ENCODE assay signal across 9 mouse cellular contexts in genomic region chr14:25736140-25736539, GRCm38 (mm10). TPM values are rescaled to one million over a fixed set of nuclear protein-coding genes. Genes with fewer than 3 reads are reported as not detected.
A peak's percentile ranks its signal among the peaks of the same experiment; 100 is the strongest.
DNase-seq lines count a peak whose midpoint lies in the region; ATAC-seq and TF ChIP-seq lines count a peak whose summit lies in the region.
"Had no signal": no experiment of that assay in that cellular context is flagged by ENCODE, and none has a peak within 500 bp of the region (broad histone marks: within the 10 kb centered on the region; RNA-seq: fewer than 3 reads in every experiment).

No protein-coding gene starts in this region.

- peak overlapping the region; percentile 16; the same call in 1 of the 2 replicates for H3K27ac ChIP-seq in forebrain, embryonic 10.5 days
- no peak overlapping the region for H3K27ac ChIP-seq in forebrain, embryonic 12.5 days
- peak overlapping the region; percentile 68; the same call in 1 of the 2 replicates for H3K27ac ChIP-seq in intestine, embryonic 14.5 days (ENCODE audit: low read depth)
- no peak overlapping the region for H3K27ac ChIP-seq in intestine, postnatal 0 days (ENCODE audit: low read depth, low read length)
- H3K27ac ChIP-seq in limb, embryonic 13.5 days = peak overlapping the region; percentile 93

- TF ChIP-seq CTCF in intestine, postnatal 0 days (IDR thresholded peaks at IDR 0.05; ENCODE audit: low read depth) = no peak

- no peaks in the 10 kb centered on the region for H3K27me3 ChIP-seq in forebrain, embryonic 10.5 days (ENCODE audit: poor library complexity, severe bottlenecking)
- H3K27me3 ChIP-seq in forebrain, embryonic 12.5 days = no peaks in the 10 kb centered on the region
- no peaks in the 10 kb centered on the region for H3K27me3 ChIP-seq in intestine, embryonic 14.5 days (replicated peaks; ENCODE audit: control insufficient read depth, insufficient read depth, low read length)
- no peaks in the 10 kb centered on the region for H3K27me3 ChIP-seq in intestine, postnatal 0 days (replicated peaks; ENCODE audit: control insufficient read depth, insufficient read depth, low read length)
- H3K27me3 ChIP-seq in limb, embryonic 13.5 days = no peaks in the 10 kb centered on the region

- H3K4me2 ChIP-seq in forebrain, embryonic 12.5 days = no peak overlapping the region
- no peak overlapping the region for H3K4me2 ChIP-seq in intestine, embryonic 14.5 days (ENCODE audit: low read length)
- no peak overlapping the region for H3K4me2 ChIP-seq in intestine, postnatal 0 days (replicated peaks; ENCODE audit: low read depth)
- no peak overlapping the region for H3K4me2 ChIP-seq in limb, embryonic 13.5 days (replicated peaks)

- H3K4me1 ChIP-seq in forebrain, embryonic 10.5 days = peaks cover 44% of the 10 kb centered on the region
- peaks cover 26% of the 10 kb centered on the region for H3K4me1 ChIP-seq in forebrain, embryonic 12.5 days
- H3K4me1 ChIP-seq in intestine, embryonic 14.5 days (replicated peaks; ENCODE audit: control insufficient read depth, insufficient read depth, low read length) = peaks cover 53% of the 10 kb centered on the region
- H3K4me1 ChIP-seq in intestine, postnatal 0 days (replicated peaks; ENCODE audit: control insufficient read depth, insufficient read depth, low read length) = peaks cover 10% of the 10 kb centered on the region; the same call in 1 of the 2 replicates
- peaks cover 69% of the 10 kb centered on the region for H3K4me1 ChIP-seq in limb, embryonic 13.5 days

- H3K36me3 ChIP-seq in forebrain, embryonic 10.5 days (replicated peaks) = 0 out of 2 replicates have a peak, but pooled peaks cover 2% of the 10 kb centered on the region
- H3K36me3 ChIP-seq in forebrain, embryonic 12.5 days (replicated peaks) = no peaks in the 10 kb centered on the region
- peaks cover 11% of the 10 kb centered on the region; the same call in 1 of the 2 replicates for H3K36me3 ChIP-seq in intestine, embryonic 14.5 days (ENCODE audit: control insufficient read depth, insufficient read depth, low read length)
- 0 out of 2 replicates have a peak, but pooled peaks cover 4% of the 10 kb centered on the region for H3K36me3 ChIP-seq in intestine, postnatal 0 days (ENCODE audit: control insufficient read depth, insufficient read depth)
- peaks cover 17% of the 10 kb centered on the region for H3K36me3 ChIP-seq in limb, embryonic 13.5 days

- H3K4me3 ChIP-seq in forebrain, embryonic 10.5 days = no peak overlapping the region
- no peak overlapping the region for H3K4me3 ChIP-seq in forebrain, embryonic 12.5 days (replicated peaks)
- no peak overlapping the region for H3K4me3 ChIP-seq in intestine, embryonic 14.5 days (ENCODE audit: low read depth, low read length)
- H3K4me3 ChIP-seq in intestine, postnatal 0 days (ENCODE audit: low read depth, low read length) = no peak overlapping the region
- no peak overlapping the region for H3K4me3 ChIP-seq in limb, embryonic 13.5 days
- H3K4me3 ChIP-seq: erythroblast, embryonic 14.5 days had no signal

- H3K9me3 ChIP-seq in forebrain, embryonic 10.5 days = no peaks in the 10 kb centered on the region
- no peaks in the 10 kb centered on the region for H3K9me3 ChIP-seq in forebrain, embryonic 12.5 days
- H3K9me3 ChIP-seq in intestine, embryonic 14.5 days (ENCODE audit: control insufficient read depth, low read length) = no peaks in the 10 kb centered on the region
- H3K9me3 ChIP-seq in intestine, postnatal 0 days (ENCODE audit: control insufficient read depth) = no peaks in the 10 kb centered on the region
- H3K9me3 ChIP-seq in limb, embryonic 13.5 days = no peaks in the 10 kb centered on the region

- H3K9ac ChIP-seq in forebrain, embryonic 12.5 days = no peak overlapping the region
- no peak overlapping the region for H3K9ac ChIP-seq in intestine, embryonic 14.5 days (ENCODE audit: low read length)
- no peak overlapping the region for H3K9ac ChIP-seq in intestine, postnatal 0 days (ENCODE audit: low read depth, low read length)
- no peak overlapping the region for H3K9ac ChIP-seq in limb, embryonic 13.5 days

- 89% methylated on average over 3 of the region's 3 CpGs for WGBS in forebrain, embryonic 10.5 days
- WGBS in forebrain, embryonic 12.5 days = 88% methylated on average over 3 of the region's 3 CpGs
- WGBS in intestine, embryonic 14.5 days = 68% methylated on average over 3 of the region's 3 CpGs
- WGBS in intestine, postnatal 0 days = 57% methylated on average over 3 of the region's 3 CpGs
- WGBS in limb, embryonic 13.5 days = 70% methylated on average over 3 of the region's 3 CpGs

- no peak for DNase-seq in forebrain, embryonic 10.5 days (ENCODE audit: extremely low spot score, low spot score)
- DNase-seq in intestine, embryonic 14.5 days (ENCODE audit: low spot score) = peak; percentile 50
- peak; percentile 9 for DNase-seq in 3T3-L1 (ENCODE audit: low read depth, low spot score)
- DNase-seq in urinary bladder, postnatal 10 days (ENCODE audit: low spot score) = no peak
- no peak for DNase-seq in embryo, embryonic 9.5 days (ENCODE audit: extremely low spot score)

- ATAC-seq in forebrain, embryonic 12.5 days (ENCODE audit: low FRiP score) = no peak
- no peak for ATAC-seq in intestine, embryonic 14.5 days (replicated peaks; ENCODE audit: low FRiP score, low TSS enrichment, low read depth)
- ATAC-seq in intestine, postnatal 0 days = no peak
- ATAC-seq in limb, embryonic 13.5 days (ENCODE audit: low FRiP score, low read depth) = no peak

RNA-seq across cellular contexts. Expression of gene Zcchc24, which starts 32.7 kb away (rescaled TPM):
- 8.1 TPM in 2 replicates for polyA plus RNA-seq in forebrain, embryonic 10.5 days (2016; fragmentation: Nextera tagmentation; extraction: Ambion mirVana)
- polyA plus RNA-seq in forebrain, embryonic 12.5 days (2016; fragmentation: Nextera tagmentation; extraction: Ambion mirVana) = 12.3 and 14.2 TPM in 2 replicates
- polyA plus RNA-seq in intestine, embryonic 14.5 days (2014; fragmentation: Nextera tagmentation; extraction: Ambion mirVana) = 32.8 and 33.6 TPM in 2 replicates
- polyA plus RNA-seq in intestine, postnatal 0 days (2015; fragmentation: Nextera tagmentation; extraction: Ambion mirVana) = 10.3 and 12.1 TPM in 2 replicates
- polyA plus RNA-seq in limb, embryonic 13.5 days (2015; fragmentation: Nextera tagmentation; extraction: Ambion mirVana) = 34.7 and 37.6 TPM in 2 replicates

RNA-seq across cellular contexts. Expression of gene Ppif, which starts 42.2 kb away (rescaled TPM):
- 65.8 and 71.0 TPM in 2 replicates for polyA plus RNA-seq in forebrain, embryonic 10.5 days (2016; fragmentation: Nextera tagmentation; extraction: Ambion mirVana)
- polyA plus RNA-seq in forebrain, embryonic 12.5 days (2016; fragmentation: Nextera tagmentation; extraction: Ambion mirVana) = 32.4 and 35.6 TPM in 2 replicates
- polyA plus RNA-seq in intestine, embryonic 14.5 days (2014; fragmentation: Nextera tagmentation; extraction: Ambion mirVana) = 71.2 and 71.4 TPM in 2 replicates
- polyA plus RNA-seq in intestine, postnatal 0 days (2015; fragmentation: Nextera tagmentation; extraction: Ambion mirVana) = 73.8 and 80.0 TPM in 2 replicates
- polyA plus RNA-seq in limb, embryonic 13.5 days (2015; fragmentation: Nextera tagmentation; extraction: Ambion mirVana) = 31.8 and 34.4 TPM in 2 replicates

Comparison
In these comparisons a context has a peak if more than half of its experiments do, and no peak if none do; other contexts are left out.
1. H3K27ac ChIP-seq: peak in forebrain, embryonic 10.5 days (single experiment), intestine, embryonic 14.5 days (single experiment) and limb, embryonic 13.5 days (single experiment); none in forebrain, embryonic 12.5 days (single experiment) and intestine, postnatal 0 days (single experiment).
2. DNase-seq: peak in intestine, embryonic 14.5 days (single experiment) and 3T3-L1 (single experiment); none in forebrain, embryonic 10.5 days (single experiment), urinary bladder, postnatal 10 days (single experiment) and embryo, embryonic 9.5 days (single experiment).